Mouse (Mus musculus) thymus, postnatal 25 days (tissue): ENCODE results near the gene Esr1.
"Not testable (repeated sequence)": the region's sequence is repeated elsewhere in the genome, so short reads cannot be mapped to it uniquely, and the experiment has no call there.

Experiments
- DNase-seq: peaks from one replicate; pipeline ENCODE4 v3.0.0; 2022

The Esr1 gene

GRCm38 (mm10) chr10:4611386-4612155 is at the start of gene Esr1:
TSS of gene Esr1 (plus strand) at chr10:4611593.
- no peak for DNase-seq

- no peak for DNase-seq
Measured at GRCm38 (mm10) chr10:4565148-4565547, 46.2 kb upstream of the Esr1 start.

- no peak for DNase-seq
Measured at GRCm38 (mm10) chr10:4570778-4571177, 40.6 kb upstream of the Esr1 start.

GRCm38 (mm10) chr10:4571304-4571703 is 40.1 kb upstream of the Esr1 start:
- no peak for DNase-seq

- DNase-seq, result no peak
Measured at GRCm38 (mm10) chr10:4581905-4582304, 29.5 kb upstream of the Esr1 start.

GRCm38 (mm10) chr10:4586691-4587090 is 24.7 kb upstream of the Esr1 start:
- DNase-seq, result no peak

- DNase-seq, result no peak
Measured at GRCm38 (mm10) chr10:4589576-4589975, 21.8 kb upstream of the Esr1 start.

- no peak for DNase-seq
Measured at GRCm38 (mm10) chr10:4590956-4591355, 20.4 kb upstream of the Esr1 start.

GRCm38 (mm10) chr10:4593828-4594227 is 17.6 kb upstream of the Esr1 start:
- DNase-seq, result no peak

GRCm38 (mm10) chr10:4597211-4597610 is 14.2 kb upstream of the Esr1 start:
- DNase-seq, result no peak

GRCm38 (mm10) chr10:4598244-4598842 is 13.1 kb upstream of the Esr1 start:
- peak; percentile 59 for DNase-seq

GRCm38 (mm10) chr10:4598916-4599315 is 12.5 kb upstream of the Esr1 start:
- DNase-seq, result no peak

GRCm38 (mm10) chr10:4599591-4599990 is 11.8 kb upstream of the Esr1 start:
- DNase-seq, result no peak

- no peak for DNase-seq
Measured at GRCm38 (mm10) chr10:4600796-4601474, 10.5 kb upstream of the Esr1 start.

- not testable (repeated sequence) for DNase-seq
Measured at GRCm38 (mm10) chr10:4601612-4602011, 9.8 kb upstream of the Esr1 start.

- no peak for DNase-seq
Measured at GRCm38 (mm10) chr10:4602466-4602865, 8.9 kb upstream of the Esr1 start.

GRCm38 (mm10) chr10:4604527-4605209 is 6.7 kb upstream of the Esr1 start:
- no peak for DNase-seq

GRCm38 (mm10) chr10:4610234-4610633 is 1.2 kb upstream of the Esr1 start:
- no peak for DNase-seq

GRCm38 (mm10) chr10:4612313-4613036 is 1.1 kb downstream of the Esr1 start:
- peak; percentile 67 for DNase-seq

- DNase-seq, result no peak
Measured at GRCm38 (mm10) chr10:4618026-4618425, 6.6 kb downstream of the Esr1 start.

GRCm38 (mm10) chr10:4618686-4619085 is 7.3 kb downstream of the Esr1 start:
- no peak for DNase-seq

GRCm38 (mm10) chr10:4619426-4619825 is 8.0 kb downstream of the Esr1 start:
- not testable (repeated sequence) for DNase-seq
